Mouse (Mus musculus) heart, embryonic 16.5 days (tissue): ENCODE data around the gene Rpl10-ps3. TPM values are rescaled to one million over a fixed set of nuclear protein-coding genes. Genes with fewer than 3 reads are reported as not detected.

Source experiments
- ATAC-seq: fragments of 200-750 bp; cut with Nextera tagmentation; replicated peaks from 2 replicates; pipeline ENCODE4 v1.8.0; 2017; ENCODE audit warnings: moderate number of reproducible peaks; ENCODE audit not compliant: insufficient read depth, low FRiP score; ENCODE audit errors: extremely low read depth
- H3K27ac ChIP-seq: fragments of 300-500 bp; sonication (generic); 2 replicates; pipeline ENCODE4 v1.5.1; 2014; ENCODE audit warnings: mild to moderate bottlenecking, low read length, control low read depth, moderate library complexity
- H3K27me3 ChIP-seq: fragments of 300-500 bp; sonication (generic); 2 replicates; pipeline ENCODE4 v1.6.1; 2014; ENCODE audit warnings: low read length, mixed read lengths; ENCODE audit not compliant: control insufficient read depth, insufficient read depth
- H3K36me3 ChIP-seq: fragments of 300-500 bp; sonication (generic); 2 replicates; pipeline ENCODE4 v1.6.1; 2014; ENCODE audit not compliant: control insufficient read depth, insufficient read depth
- H3K4me1 ChIP-seq: fragments of 300-500 bp; sonication (generic); 2 replicates; pipeline ENCODE4 v1.6.1; 2014; ENCODE audit warnings: low read length, mixed read lengths; ENCODE audit not compliant: control insufficient read depth, insufficient read depth
- H3K4me2 ChIP-seq: fragments of 300-500 bp; sonication (generic); 2 replicates; pipeline ENCODE4 v1.6.1; 2014; ENCODE audit warnings: low read depth, mild to moderate bottlenecking, control low read depth, low read length
- H3K4me3 ChIP-seq: fragments of 300-500 bp; sonication (generic); 2 replicates; pipeline ENCODE4 v1.5.1; 2014; ENCODE audit warnings: mild to moderate bottlenecking, control low read depth, low read length
- H3K9ac ChIP-seq: fragments of 300-500 bp; sonication (generic); 2 replicates; pipeline ENCODE4 v1.6.1; 2014; ENCODE audit warnings: low read length, control low read depth
- H3K9me3 ChIP-seq: fragments of 300-500 bp; sonication (generic); replicated peaks from 2 replicates; pipeline ENCODE4 v1.6.1; 2016; ENCODE audit warnings: low read length; ENCODE audit not compliant: control insufficient read depth
- WGBS: fragments of 180-500 bp; shearing (Covaris S2); extraction: QIAGEN DNeasy Blood & Tissue Kit; methylation state at CpG from one replicate; pipeline ENCODE4 v1.1.7; 2014; 5-methylcytosine and 5-hydroxymethylcytosine counted together
- polyA plus RNA-seq: library from polyadenylated mRNA; unstranded; fragments of >200 nt; fragmentation: Nextera tagmentation; extraction: Ambion mirVana; gene quantifications from 2 replicates; pipeline ENCODE4 v1.2.1, GENCODE M21; 2015

The Rpl10-ps3 gene
- polyA plus RNA-seq, 1 experiment from 2014 or later, result 219 TPM

- Histone ChIP-seq H3K9me3 (0 out of 2 replicates have a peak, but pooled peaks cover 2% of the 10 kb centered on the region), H3K4me2 (no peak overlapping the region), H3K27me3 (no peaks in the 10 kb centered on the region), H3K4me3 (no peak overlapping the region), H3K36me3 (no peaks in the 10 kb centered on the region), H3K4me1 (no peaks in the 10 kb centered on the region), H3K27ac (no peak overlapping the region), H3K9ac (no peak overlapping the region)
- 86% methylated on average over 5 of the region's 5 CpGs for WGBS
- no peak for ATAC-seq
Observed at GRCm38 (mm10) chr9:50319506-50319905, 25.3 kb downstream of the Rpl10-ps3 start.

GRCm38 (mm10) chr9:50317299-50317698, 27.5 kb downstream of the Rpl10-ps3 start:
- Histone ChIP-seq H3K4me2 (no peak overlapping the region), H3K27me3 (no peaks in the 10 kb centered on the region), H3K36me3 (no peaks in the 10 kb centered on the region), H3K9ac (no peak overlapping the region), H3K4me1 (no peaks in the 10 kb centered on the region), H3K9me3 (no peaks in the 10 kb centered on the region), H3K4me3 (no peak overlapping the region), H3K27ac (no peak overlapping the region)
- ATAC-seq, result no peak
- 58% methylated on average over 6 of the region's 6 CpGs for WGBS

- Histone ChIP-seq H3K27ac (no peak overlapping the region), H3K4me2 (no peak overlapping the region), H3K36me3 (no peaks in the 10 kb centered on the region), H3K9me3 (no peaks in the 10 kb centered on the region), H3K27me3 (no peaks in the 10 kb centered on the region), H3K9ac (no peak overlapping the region), H3K4me1 (no peaks in the 10 kb centered on the region), H3K4me3 (no peak overlapping the region)
- no peak for ATAC-seq
- WGBS, result 28% methylated on average over 3 of the region's 3 CpGs
Observed at GRCm38 (mm10) chr9:50315650-50316049, 29.1 kb downstream of the Rpl10-ps3 start.

GRCm38 (mm10) chr9:50311036-50311545, 33.7 kb downstream of the Rpl10-ps3 start:
- Histone ChIP-seq H3K27me3 (no peaks in the 10 kb centered on the region), H3K4me3 (no peak overlapping the region), H3K4me2 (no peak overlapping the region), H3K9me3 (no peaks in the 10 kb centered on the region), H3K4me1 (no peaks in the 10 kb centered on the region), H3K27ac (no peak overlapping the region), H3K9ac (no peak overlapping the region), H3K36me3 (no peaks in the 10 kb centered on the region)
- ATAC-seq, result no peak
- 72% methylated on average over 6 of the region's 6 CpGs for WGBS

GRCm38 (mm10) chr9:50305666-50306402, 38.9 kb downstream of the Rpl10-ps3 start:
- H3K36me3 ChIP-seq, result no peaks in the 10 kb centered on the region
- no peaks in the 10 kb centered on the region for H3K27me3 ChIP-seq
- WGBS, result 67% methylated on average over 10 of the region's 10 CpGs
- H3K27ac ChIP-seq, result no peak overlapping the region
- no peak overlapping the region for H3K4me3 ChIP-seq
- H3K4me1 ChIP-seq, result no peaks in the 10 kb centered on the region
- H3K9me3 ChIP-seq, result no peaks in the 10 kb centered on the region
- no peak overlapping the region for H3K9ac ChIP-seq
- no peak for ATAC-seq
- no peak overlapping the region for H3K4me2 ChIP-seq

GRCm38 (mm10) chr9:50305046-50305445, 39.7 kb downstream of the Rpl10-ps3 start:
- Histone ChIP-seq H3K36me3 (no peaks in the 10 kb centered on the region), H3K4me2 (no peak overlapping the region), H3K27ac (no peak overlapping the region), H3K9me3 (peaks cover under 1% of the 10 kb centered on the region; the same call in 1 of the 2 replicates), H3K27me3 (no peaks in the 10 kb centered on the region), H3K4me1 (no peaks in the 10 kb centered on the region), H3K9ac (no peak overlapping the region), H3K4me3 (no peak overlapping the region)
- 54% methylated on average over 2 of the region's 2 CpGs for WGBS
- no peak for ATAC-seq

GRCm38 (mm10) chr9:50304004-50304403, 40.8 kb downstream of the Rpl10-ps3 start:
- Histone ChIP-seq H3K9ac (no peak overlapping the region), H3K27me3 (no peaks in the 10 kb centered on the region), H3K9me3 (peaks cover 2% of the 10 kb centered on the region; the same call in 1 of the 2 replicates), H3K36me3 (no peaks in the 10 kb centered on the region), H3K27ac (no peak overlapping the region), H3K4me2 (no peak overlapping the region), H3K4me1 (no peaks in the 10 kb centered on the region), H3K4me3 (no peak overlapping the region)
- no peak for ATAC-seq
- WGBS, result 49% methylated on average over 4 of the region's 4 CpGs

GRCm38 (mm10) chr9:50301722-50302121, 43.0 kb downstream of the Rpl10-ps3 start:
- Histone ChIP-seq H3K4me3 (no peak overlapping the region), H3K27ac (no peak overlapping the region), H3K9ac (no peak overlapping the region), H3K36me3 (no peaks in the 10 kb centered on the region), H3K27me3 (no peaks in the 10 kb centered on the region), H3K4me1 (peaks cover 4% of the 10 kb centered on the region; the same call in 1 of the 2 replicates), H3K4me2 (no peak overlapping the region), H3K9me3 (peaks cover 5% of the 10 kb centered on the region; the same call in 1 of the 2 replicates)
- ATAC-seq, result no peak

GRCm38 (mm10) chr9:50298389-50298788, 46.4 kb downstream of the Rpl10-ps3 start:
- H3K27ac ChIP-seq, result no peak overlapping the region
- ATAC-seq, result no peak

More at GRCm38 (mm10) chr9:50298389-50298788, 46.4 kb downstream of the Rpl10-ps3 start:
- H3K36me3 ChIP-seq, result no peaks in the 10 kb centered on the region
- no peak overlapping the region for H3K4me3 ChIP-seq
- peaks cover 4% of the 10 kb centered on the region; the same call in 1 of the 2 replicates for H3K4me1 ChIP-seq
- H3K9me3 ChIP-seq, result peaks cover 9% of the 10 kb centered on the region
- WGBS, result 21% methylated on average over 2 of the region's 2 CpGs
- H3K27me3 ChIP-seq, result no peaks in the 10 kb centered on the region
- H3K4me2 ChIP-seq, result no peak overlapping the region
- H3K9ac ChIP-seq, result no peak overlapping the region
